Mouse (Mus musculus) liver, postnatal 0 days (tissue): Measurements from ENCODE around the gene Syne4. TPM values are rescaled to one million over a fixed set of nuclear protein-coding genes. Genes with fewer than 3 reads are reported as not detected.
A peak's percentile ranks its signal among the peaks of the same experiment; 100 is the strongest.

Experiments used
- ATAC-seq: fragments of 200-750 bp; cut with Nextera tagmentation; 2 replicates; pipeline ENCODE4 v1.8.0; 2017; ENCODE audit warnings: mild to moderate bottlenecking, moderate library complexity
- DNase-seq: peaks from one replicate; pipeline ENCODE4 v3.0.0-alpha.2; 2016
- H3K27ac ChIP-seq: fragments of 300-500 bp; sonication (generic); 2 replicates; pipeline ENCODE4 v1.5.1; 2014; ENCODE audit warnings: antibody characterized with exemption, moderate library complexity, mild to moderate bottlenecking, low read depth
- H3K27me3 ChIP-seq: fragments of 300-500 bp; sonication (generic); 2 replicates; pipeline ENCODE4 v1.6.1; 2014; ENCODE audit warnings: low read length, control low read depth, mixed read lengths; ENCODE audit not compliant: insufficient read depth
- H3K36me3 ChIP-seq: fragments of 300-500 bp; sonication (generic); replicated peaks from 2 replicates; pipeline ENCODE4 v1.6.1; 2014; ENCODE audit warnings: mild to moderate bottlenecking, control low read depth, low read length, moderate library complexity, mixed read lengths; ENCODE audit not compliant: insufficient read depth
- H3K4me1 ChIP-seq: fragments of 300-500 bp; sonication (generic); 2 replicates; pipeline ENCODE4 v1.6.1; 2014; ENCODE audit warnings: antibody characterized with exemption, mild to moderate bottlenecking, control low read depth; ENCODE audit not compliant: insufficient read depth
- H3K4me2 ChIP-seq: fragments of 300-500 bp; sonication (generic); 2 replicates; pipeline ENCODE4 v1.6.1; 2014; ENCODE audit warnings: low read depth, mild to moderate bottlenecking, low read length, moderate library complexity, mixed read lengths
- H3K4me3 ChIP-seq: fragments of 300-500 bp; sonication (generic); 2 replicates; pipeline ENCODE4 v1.5.1; 2014; ENCODE audit warnings: low read depth, low read length
- H3K9ac ChIP-seq: fragments of 300-500 bp; sonication (generic); replicated peaks from 2 replicates; pipeline ENCODE4 v1.6.1; 2014; ENCODE audit warnings: mild to moderate bottlenecking, moderate library complexity
- H3K9me3 ChIP-seq: fragments of 300-500 bp; sonication (generic); 2 replicates; pipeline ENCODE4 v1.6.1; 2016; ENCODE audit warnings: mild to moderate bottlenecking, control low read depth, low read length, mixed read lengths
- CTCF ChIP-seq: sonication (generic); IDR thresholded peaks from 2 replicates; pipeline ENCODE4 v1.5.1; 2016; ENCODE audit warnings: antibody characterized with exemption, low read depth
- EP300 ChIP-seq: IDR thresholded peaks from 2 replicates; pipeline ENCODE4 v1.6.1; 2016; ENCODE audit warnings: antibody characterized with exemption, low read depth, mild to moderate bottlenecking
- WGBS: fragments of 180-500 bp; shearing (Covaris S2); extraction: QIAGEN DNeasy Blood & Tissue Kit; methylation state at CpG from one replicate; pipeline ENCODE4 v1.1.7; 2014; ENCODE audit not compliant: insufficient replicate concordance; 5-methylcytosine and 5-hydroxymethylcytosine counted together
- polyA plus RNA-seq: library from polyadenylated mRNA; unstranded; fragments of >200 nt; fragmentation: Nextera tagmentation; extraction: Ambion mirVana; gene quantifications from 2 replicates; pipeline ENCODE4 v1.2.1, GENCODE M21; 2015

The Syne4 gene
- polyA plus RNA-seq, 1 experiment from 2014 or later, result 12.8 TPM

GRCm38 (mm10) chr7:30331887-30332286, 17.3 kb downstream of the Syne4 start:
- Histone ChIP-seq H3K4me2 (no peak overlapping the region), H3K27me3 (peaks cover 10% of the 10 kb centered on the region; the same call in 1 of the 2 replicates), H3K4me1 (peaks cover 8% of the 10 kb centered on the region), H3K4me3 (no peak overlapping the region), H3K9me3 (no peaks in the 10 kb centered on the region), H3K9ac (no peak overlapping the region), H3K36me3 (no peaks in the 10 kb centered on the region), H3K27ac (no peak overlapping the region)
- DNase-seq, result peak; percentile 76
- 9% methylated on average over 13 of the region's 13 CpGs for WGBS
- ATAC-seq, result peak; percentile 86
- TF ChIP-seq EP300 (no peak), CTCF (peak; percentile 91)

GRCm38 (mm10) chr7:30332622-30333259, 18.1 kb downstream of the Syne4 start:
- H3K9me3 ChIP-seq, result no peaks in the 10 kb centered on the region
- DNase-seq (no peak), ATAC-seq (no peak)
- H3K27ac ChIP-seq, result no peak overlapping the region
- H3K4me3 ChIP-seq, result no peak overlapping the region
- H3K4me2 ChIP-seq, result no peak overlapping the region
- no peaks in the 10 kb centered on the region for H3K36me3 ChIP-seq
- no peak for TF ChIP-seq CTCF
- TF ChIP-seq EP300, result no peak
- no peak overlapping the region for H3K9ac ChIP-seq
- WGBS, result 43% methylated on average over 18 of the region's 18 CpGs
- peaks cover 10% of the 10 kb centered on the region; the same call in 1 of the 2 replicates for H3K27me3 ChIP-seq
- H3K4me1 ChIP-seq, result peaks cover 8% of the 10 kb centered on the region

GRCm38 (mm10) chr7:30333436-30333835, 18.8 kb downstream of the Syne4 start:
- Histone ChIP-seq H3K27me3 (peaks cover 10% of the 10 kb centered on the region; the same call in 1 of the 2 replicates), H3K36me3 (no peaks in the 10 kb centered on the region), H3K4me3 (no peak overlapping the region), H3K4me1 (peaks cover 8% of the 10 kb centered on the region), H3K4me2 (no peak overlapping the region), H3K9me3 (no peaks in the 10 kb centered on the region), H3K27ac (no peak overlapping the region), H3K9ac (no peak overlapping the region)
- WGBS, result 13% methylated on average over 4 of the region's 4 CpGs
- no peak for ATAC-seq
- DNase-seq, result peak; percentile 72
- no peak for TF ChIP-seq CTCF
- no peak for TF ChIP-seq EP300

GRCm38 (mm10) chr7:30334563-30334962, 20.0 kb downstream of the Syne4 start:
- no peak for DNase-seq
- peaks cover 10% of the 10 kb centered on the region; the same call in 1 of the 2 replicates for H3K27me3 ChIP-seq
- H3K9ac ChIP-seq, result no peak overlapping the region
- TF ChIP-seq CTCF, result no peak
- no peak for TF ChIP-seq EP300
- H3K36me3 ChIP-seq, result no peaks in the 10 kb centered on the region
- H3K27ac ChIP-seq, result no peak overlapping the region
- H3K4me3 ChIP-seq, result no peak overlapping the region
- H3K4me2 ChIP-seq, result no peak overlapping the region
- 49% methylated on average over 5 of the region's 5 CpGs for WGBS
- H3K4me1 ChIP-seq, result peaks cover 8% of the 10 kb centered on the region
- no peak for ATAC-seq
- no peaks in the 10 kb centered on the region for H3K9me3 ChIP-seq

DNA sequence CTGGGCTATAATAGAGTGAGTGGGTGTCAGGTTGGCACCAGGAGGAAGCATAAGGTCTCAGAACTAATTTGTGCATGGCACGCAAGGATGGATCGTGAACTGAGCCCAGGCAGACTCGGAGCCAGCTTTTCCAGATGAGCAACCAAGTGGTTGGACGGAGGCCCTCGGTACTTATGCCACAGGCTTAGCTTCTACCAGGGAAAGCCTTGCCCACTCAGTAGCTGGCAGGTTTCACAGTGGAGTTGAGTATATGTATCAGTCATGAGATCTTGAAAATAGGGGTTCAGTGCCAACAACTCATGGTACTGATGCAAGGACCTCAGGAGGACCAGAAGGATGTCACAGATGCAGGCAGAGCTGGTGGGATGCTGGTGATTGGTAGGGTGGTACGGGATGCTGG, 21.1 kb downstream of the Syne4 start:
- Histone ChIP-seq H3K4me1 (peaks cover 8% of the 10 kb centered on the region), H3K9me3 (no peaks in the 10 kb centered on the region), H3K27ac (no peak overlapping the region), H3K27me3 (peaks cover 10% of the 10 kb centered on the region; the same call in 1 of the 2 replicates), H3K4me3 (no peak overlapping the region), H3K9ac (no peak overlapping the region), H3K36me3 (no peaks in the 10 kb centered on the region), H3K4me2 (no peak overlapping the region)
- DNase-seq, result no peak
- no peak for TF ChIP-seq CTCF
- no peak for TF ChIP-seq EP300
- 77% methylated on average over 6 of the region's 6 CpGs for WGBS
- no peak for ATAC-seq

- no peak overlapping the region for H3K4me2 ChIP-seq
- H3K27ac ChIP-seq, result no peak overlapping the region
- ATAC-seq, result peak; percentile 49; the same call in 1 of the 2 replicates
- H3K4me1 ChIP-seq, result peaks cover 8% of the 10 kb centered on the region
- H3K36me3 ChIP-seq, result no peaks in the 10 kb centered on the region
- no peak overlapping the region for H3K4me3 ChIP-seq
- no peaks in the 10 kb centered on the region for H3K9me3 ChIP-seq
- no peak overlapping the region for H3K9ac ChIP-seq
- H3K27me3 ChIP-seq, result peaks cover 10% of the 10 kb centered on the region; the same call in 1 of the 2 replicates
- WGBS, result 3% methylated on average over 9 of the region's 9 CpGs
- DNase-seq, result peak; percentile 86
- TF ChIP-seq EP300, result no peak
- TF ChIP-seq CTCF, result peak; percentile 91
These were observed 21.8 kb downstream of the Syne4 start for GRCm38 (mm10) chr7:30336384-30336783.
